Mouse (Mus musculus) heart, postnatal 0 days (tissue): ENCODE results near the gene Rps6ka5. TPM values are rescaled to one million over a fixed set of nuclear protein-coding genes. Genes with fewer than 3 reads are reported as not detected.

Source experiments
- ATAC-seq: fragments of 200-750 bp; cut with Nextera tagmentation; 2 replicates; pipeline ENCODE4 v1.8.0; 2017; ENCODE audit warnings: low read depth, moderate number of reproducible peaks, moderate library complexity; ENCODE audit not compliant: insufficient read depth
- DNase-seq: peaks from one replicate; pipeline ENCODE4 v3.0.0-alpha.2; 2016; ENCODE audit warnings: low spot score
- H3K27ac ChIP-seq: fragments of 300-500 bp; sonication (generic); 2 replicates; pipeline ENCODE4 v1.5.1; 2014; ENCODE audit warnings: low read depth, mild to moderate bottlenecking
- H3K27me3 ChIP-seq: fragments of 300-500 bp; sonication (generic); 2 replicates; pipeline ENCODE4 v1.6.1; 2014; ENCODE audit warnings: low read length, mixed read lengths; ENCODE audit not compliant: control insufficient read depth, insufficient read depth
- H3K36me3 ChIP-seq: fragments of 300-500 bp; sonication (generic); replicated peaks from 2 replicates; pipeline ENCODE4 v1.6.1; 2014; ENCODE audit warnings: low read length, mixed read lengths; ENCODE audit not compliant: control insufficient read depth, insufficient read depth
- H3K4me1 ChIP-seq: fragments of 300-500 bp; sonication (generic); 2 replicates; pipeline ENCODE4 v1.6.1; 2014; ENCODE audit warnings: antibody characterized with exemption; ENCODE audit not compliant: control insufficient read depth, insufficient read depth
- H3K4me2 ChIP-seq: fragments of 300-500 bp; sonication (generic); 2 replicates; pipeline ENCODE4 v1.6.1; 2014; ENCODE audit warnings: low read depth, mild to moderate bottlenecking, low read length, moderate library complexity
- H3K4me3 ChIP-seq: fragments of 300-500 bp; sonication (generic); 2 replicates; pipeline ENCODE4 v1.5.1; 2014; ENCODE audit warnings: low read depth, low read length
- H3K9ac ChIP-seq: fragments of 300-500 bp; sonication (generic); replicated peaks from 2 replicates; pipeline ENCODE4 v1.6.1; 2014; ENCODE audit warnings: low read depth, low read length, mixed read lengths
- H3K9me3 ChIP-seq: fragments of 300-500 bp; sonication (generic); replicated peaks from 2 replicates; pipeline ENCODE4 v1.6.1; 2016; ENCODE audit warnings: low read length; ENCODE audit not compliant: control insufficient read depth
- CTCF ChIP-seq: IDR thresholded peaks from 2 replicates; pipeline ENCODE4 v1.5.1; 2016; ENCODE audit warnings: antibody characterized with exemption, control low read depth, low read depth
- EP300 ChIP-seq: IDR thresholded peaks from 2 replicates; pipeline ENCODE4 v1.6.1; 2016; ENCODE audit warnings: antibody characterized with exemption, low read depth
- WGBS: fragments of 180-500 bp; shearing (Covaris S2); extraction: QIAGEN DNeasy Blood & Tissue Kit; methylation state at CpG from one replicate; pipeline ENCODE4 v1.1.7; 2014; 5-methylcytosine and 5-hydroxymethylcytosine counted together
- polyA plus RNA-seq: library from polyadenylated mRNA; unstranded; fragments of >200 nt; fragmentation: Nextera tagmentation; extraction: Ambion mirVana; gene quantifications from 2 replicates; pipeline ENCODE4 v1.2.1, GENCODE M21; 2015
- total RNA-seq: library from RNA; depleted of rRNA; stranded (reverse); fragments of >200 nt; gene quantifications from 2 replicates; pipeline ENCODE4 v1.2.3, GENCODE M21; 2014; ENCODE audit warnings: low replicate concordance

Gene Rps6ka5
- total and polyA plus RNA-seq, 2 experiments from 2014 or later: 2.8 to 5.0 TPM

DNA sequence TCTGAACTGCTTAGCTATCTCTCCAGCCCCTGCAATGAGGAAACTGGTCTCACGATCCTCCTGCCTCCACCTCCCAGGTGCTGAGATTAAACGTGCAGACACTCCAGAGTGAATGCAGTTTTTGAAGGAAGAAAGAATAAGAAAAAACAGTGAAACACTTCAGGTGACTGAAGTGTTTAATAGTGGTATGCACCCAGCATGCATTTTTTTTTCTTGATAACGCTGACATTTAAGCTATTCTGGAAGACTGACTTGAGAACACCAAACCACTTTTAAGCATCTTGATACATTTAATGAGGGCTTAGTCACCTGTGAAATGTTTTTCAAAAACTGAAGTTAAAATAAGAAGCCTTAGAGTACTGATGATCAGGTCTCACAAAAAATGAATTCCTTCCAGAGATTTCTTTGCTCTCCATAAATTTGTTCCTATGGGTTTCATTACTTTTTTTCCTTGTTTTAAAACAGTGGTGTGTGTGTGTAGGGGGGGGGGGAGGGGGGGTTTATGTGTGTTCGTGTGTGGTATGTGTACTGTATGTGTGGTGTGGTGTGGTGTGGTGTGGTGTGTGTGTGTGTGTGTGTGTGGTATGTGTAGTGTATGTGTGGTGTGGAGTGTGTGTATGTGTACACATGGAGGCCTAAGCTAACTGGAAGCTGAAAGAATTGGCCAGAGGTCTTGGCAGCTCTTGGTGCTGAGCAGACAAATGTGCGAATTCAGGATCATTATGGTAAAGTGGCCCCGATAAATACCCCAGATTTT, 183.2 kb downstream of the Rps6ka5 start:
- Histone ChIP-seq H3K36me3 (no peaks in the 10 kb centered on the region), H3K27me3 (no peaks in the 10 kb centered on the region), H3K9me3 (no peaks in the 10 kb centered on the region), H3K9ac (no peak overlapping the region), H3K4me1 (no peaks in the 10 kb centered on the region), H3K4me3 (no peak overlapping the region), H3K4me2 (no peak overlapping the region), H3K27ac (no peak overlapping the region)
- ATAC-seq (no peak), DNase-seq (no peak)
- 80% methylated on average over 6 of the region's 6 CpGs for WGBS
- no peak for TF ChIP-seq EP300
- no peak for TF ChIP-seq CTCF

DNA sequence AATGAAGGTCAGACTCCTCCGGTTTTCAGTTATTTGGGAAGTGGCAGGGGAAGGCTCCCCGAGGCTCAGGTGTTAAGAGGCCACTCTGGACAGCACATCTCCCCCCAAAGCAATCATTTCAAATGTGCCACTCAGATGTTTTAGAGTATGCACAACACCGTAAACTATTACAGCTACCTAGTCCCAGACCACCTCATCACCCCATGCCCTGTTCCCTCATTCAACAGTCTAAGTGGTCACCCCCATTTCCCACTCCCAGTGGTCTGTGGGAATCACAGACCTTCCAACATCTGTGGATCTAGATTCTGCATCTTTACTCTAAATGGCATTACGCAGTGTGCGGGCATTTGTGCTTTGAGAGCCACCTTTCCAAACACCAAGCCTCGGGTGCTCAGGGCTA, 184.3 kb downstream of the Rps6ka5 start:
- Histone ChIP-seq H3K27ac (no peak overlapping the region), H3K9me3 (no peaks in the 10 kb centered on the region), H3K4me1 (no peaks in the 10 kb centered on the region), H3K27me3 (no peaks in the 10 kb centered on the region), H3K36me3 (no peaks in the 10 kb centered on the region), H3K4me2 (no peak overlapping the region), H3K9ac (no peak overlapping the region), H3K4me3 (no peak overlapping the region)
- no peak for TF ChIP-seq EP300
- no peak for TF ChIP-seq CTCF
- WGBS: 90% methylated on average over 6 of the region's 6 CpGs
- DNase-seq: no peak
- ATAC-seq: no peak

DNA sequence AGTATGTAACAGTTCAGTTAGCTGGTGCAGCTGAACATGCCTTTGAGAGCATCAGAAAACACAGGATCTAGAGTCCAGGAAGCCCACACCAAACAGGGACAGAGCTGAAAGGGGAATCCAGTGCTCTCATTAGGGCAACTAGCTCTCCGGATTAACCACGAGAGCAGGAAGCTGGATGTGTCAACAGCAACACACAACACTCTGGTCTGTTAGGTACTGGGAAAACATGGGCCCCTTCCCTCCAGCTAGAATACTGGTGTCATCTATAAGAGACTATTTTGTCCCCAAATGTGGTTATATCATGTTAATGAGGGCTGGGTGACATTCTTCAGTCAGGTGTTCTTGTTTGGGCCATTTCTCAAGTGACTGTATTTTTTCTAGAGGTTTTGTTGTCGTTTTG, 184.7 kb downstream of the Rps6ka5 start:
- no peak for ATAC-seq
- Histone ChIP-seq H3K4me1 (no peaks in the 10 kb centered on the region), H3K9ac (no peak overlapping the region), H3K4me2 (no peak overlapping the region), H3K4me3 (no peak overlapping the region), H3K36me3 (no peaks in the 10 kb centered on the region), H3K9me3 (no peaks in the 10 kb centered on the region), H3K27ac (no peak overlapping the region), H3K27me3 (no peaks in the 10 kb centered on the region)
- TF ChIP-seq EP300: no peak
- no peak for TF ChIP-seq CTCF
- no peak for DNase-seq
- WGBS: 25% methylated on average over 3 of the region's 3 CpGs

GRCm38 (mm10) chr12:100539158-100539714, 187.5 kb downstream of the Rps6ka5 start:
- no peaks in the 10 kb centered on the region for H3K9me3 ChIP-seq
- H3K4me1 ChIP-seq: no peaks in the 10 kb centered on the region
- ATAC-seq (no peak), DNase-seq (no peak)
- H3K4me3 ChIP-seq: no peak overlapping the region
- 47% methylated on average over 9 of the region's 9 CpGs for WGBS
- TF ChIP-seq EP300 (no peak), CTCF (no peak)
- H3K4me2 ChIP-seq: no peak overlapping the region
- no peaks in the 10 kb centered on the region for H3K27me3 ChIP-seq
- H3K9ac ChIP-seq: no peak overlapping the region
- peak overlapping the region; percentile 81 for H3K27ac ChIP-seq
- H3K36me3 ChIP-seq: no peaks in the 10 kb centered on the region

DNA sequence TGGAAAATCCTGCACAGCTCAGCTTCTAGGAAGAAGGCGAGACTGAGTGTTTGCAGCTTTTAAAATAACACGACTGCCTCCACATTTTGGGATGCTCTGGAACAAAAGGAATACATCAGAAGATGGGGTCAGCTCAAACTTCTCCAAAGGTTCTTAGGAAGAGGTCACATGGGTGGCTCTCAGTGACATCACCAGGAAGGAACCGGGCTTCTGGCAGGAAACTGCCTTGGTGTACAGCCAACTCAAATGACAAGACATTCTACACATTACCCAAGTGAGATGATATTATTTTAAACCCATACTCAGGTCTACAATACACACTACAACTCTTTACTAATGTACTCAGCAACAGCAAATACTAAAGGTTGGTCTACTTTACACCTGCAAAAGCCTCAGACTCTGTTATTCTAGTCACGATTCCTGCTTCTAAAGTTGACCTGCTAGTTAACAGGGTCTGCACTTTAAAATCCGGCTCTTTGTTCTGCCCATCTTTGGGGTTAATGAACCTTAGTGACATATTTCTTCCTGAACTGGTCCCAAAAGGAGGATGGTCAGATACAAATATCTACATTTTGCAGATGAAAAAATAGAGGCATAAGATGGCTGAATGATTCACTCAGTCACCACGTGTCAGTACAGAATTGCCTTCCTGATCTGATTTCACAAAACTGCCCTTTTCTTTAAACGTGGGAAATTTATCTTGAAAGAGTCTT, 188.2 kb downstream of the Rps6ka5 start:
- Histone ChIP-seq H3K4me2 (no peak overlapping the region), H3K9me3 (no peaks in the 10 kb centered on the region), H3K4me3 (no peak overlapping the region), H3K9ac (no peak overlapping the region), H3K27ac (peak overlapping the region; percentile 81), H3K4me1 (no peaks in the 10 kb centered on the region), H3K27me3 (no peaks in the 10 kb centered on the region), H3K36me3 (no peaks in the 10 kb centered on the region)
- DNase-seq (peak; percentile 62), ATAC-seq (peak; percentile 54)
- TF ChIP-seq EP300: no peak
- no peak for TF ChIP-seq CTCF
- WGBS: 47% methylated on average over 7 of the region's 7 CpGs
